Mouse (Mus musculus): ENCODE data around the gene Vps53.
"Not testable (repeated sequence)": the region's sequence is repeated elsewhere in the genome, so short reads cannot be mapped to it uniquely, and the experiment has no call there.

Gene Vps53

DNA sequence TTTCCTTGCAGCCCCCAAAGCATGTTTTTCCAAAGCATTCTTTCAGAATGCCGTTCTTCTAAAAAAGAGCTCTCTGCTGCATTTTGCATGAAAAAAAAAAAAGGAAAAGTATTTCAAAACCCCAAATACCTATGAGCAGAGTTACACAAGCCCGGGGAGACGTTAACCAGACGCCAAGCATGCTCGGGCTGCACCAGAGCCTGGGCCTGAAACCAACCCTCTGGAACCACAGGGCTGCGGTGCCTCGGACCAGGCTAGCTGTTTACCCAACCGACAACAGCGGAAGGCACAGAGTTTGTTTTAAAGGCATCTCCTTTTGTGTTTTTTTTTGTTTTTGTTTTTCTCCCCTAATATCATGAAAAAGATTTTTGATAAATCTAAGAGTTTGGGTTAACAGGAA, 158.5 kb downstream of the Vps53 start:
- no peak for DNase-seq (ENCODE audit: extremely low read depth, low read depth)

DNA sequence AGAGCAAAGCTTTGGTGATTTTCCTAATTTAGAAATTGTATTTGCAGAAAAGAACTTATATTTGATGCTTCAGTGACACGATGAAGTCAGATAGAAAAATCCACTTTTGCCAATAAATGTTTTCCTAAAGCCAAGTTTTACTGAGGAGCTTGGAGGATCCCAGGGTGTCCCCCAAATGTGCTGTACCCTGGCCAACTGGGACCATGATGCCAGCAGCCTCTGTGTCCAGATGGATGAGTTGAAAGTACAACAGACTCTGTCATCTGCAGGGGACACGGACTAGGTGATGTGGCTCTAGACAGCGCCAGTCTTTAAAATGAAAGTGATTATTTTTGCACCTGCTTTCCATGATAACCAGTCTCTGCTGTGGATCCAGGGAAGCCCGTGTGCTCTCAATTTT, 159.6 kb downstream of the Vps53 start:
- DNase-seq (ENCODE audit: extremely low read depth, low read depth) = no peak

DNA sequence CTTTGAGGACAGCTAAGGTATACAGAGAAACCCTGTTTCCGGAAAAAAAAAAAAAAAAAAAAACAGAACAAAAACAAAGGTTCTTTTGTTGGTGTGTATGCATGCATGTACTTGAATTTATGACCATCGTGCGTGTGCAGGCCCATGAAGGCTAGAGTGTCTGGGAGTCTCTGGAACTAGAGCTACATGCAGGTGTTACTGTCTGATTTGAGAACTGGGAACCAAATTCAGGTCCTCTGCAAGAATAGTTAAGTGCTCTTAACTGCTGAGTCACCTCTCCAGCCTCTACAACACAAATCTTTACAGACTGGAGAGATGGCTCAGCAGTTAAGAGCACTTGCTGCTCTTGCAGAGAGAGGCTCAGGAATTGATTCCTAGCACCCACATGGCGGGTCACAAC, 163.6 kb downstream of the Vps53 start:
- no peak for DNase-seq (ENCODE audit: extremely low read depth, low read depth)

DNA sequence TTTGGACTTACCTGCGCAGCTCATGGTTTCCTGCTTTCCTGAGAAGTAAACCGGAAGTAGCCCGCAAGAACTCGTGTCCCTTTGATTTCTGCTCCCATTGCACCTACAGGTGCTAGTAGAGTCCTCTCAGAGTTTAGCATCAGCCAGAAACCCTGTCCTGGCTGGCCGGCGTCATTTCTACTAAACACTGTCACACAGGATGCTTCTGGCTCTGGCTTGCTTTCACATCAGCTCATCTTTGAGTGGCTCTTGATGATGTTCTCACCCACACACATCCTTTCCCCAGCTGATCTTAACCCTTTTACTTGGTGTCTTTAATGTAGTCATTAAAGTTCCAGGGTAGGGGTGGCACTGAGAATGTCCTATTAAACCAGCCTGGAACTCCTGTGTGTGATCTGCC, 164.2 kb downstream of the Vps53 start:
- no peak for DNase-seq (ENCODE audit: extremely low read depth, low read depth)

DNA sequence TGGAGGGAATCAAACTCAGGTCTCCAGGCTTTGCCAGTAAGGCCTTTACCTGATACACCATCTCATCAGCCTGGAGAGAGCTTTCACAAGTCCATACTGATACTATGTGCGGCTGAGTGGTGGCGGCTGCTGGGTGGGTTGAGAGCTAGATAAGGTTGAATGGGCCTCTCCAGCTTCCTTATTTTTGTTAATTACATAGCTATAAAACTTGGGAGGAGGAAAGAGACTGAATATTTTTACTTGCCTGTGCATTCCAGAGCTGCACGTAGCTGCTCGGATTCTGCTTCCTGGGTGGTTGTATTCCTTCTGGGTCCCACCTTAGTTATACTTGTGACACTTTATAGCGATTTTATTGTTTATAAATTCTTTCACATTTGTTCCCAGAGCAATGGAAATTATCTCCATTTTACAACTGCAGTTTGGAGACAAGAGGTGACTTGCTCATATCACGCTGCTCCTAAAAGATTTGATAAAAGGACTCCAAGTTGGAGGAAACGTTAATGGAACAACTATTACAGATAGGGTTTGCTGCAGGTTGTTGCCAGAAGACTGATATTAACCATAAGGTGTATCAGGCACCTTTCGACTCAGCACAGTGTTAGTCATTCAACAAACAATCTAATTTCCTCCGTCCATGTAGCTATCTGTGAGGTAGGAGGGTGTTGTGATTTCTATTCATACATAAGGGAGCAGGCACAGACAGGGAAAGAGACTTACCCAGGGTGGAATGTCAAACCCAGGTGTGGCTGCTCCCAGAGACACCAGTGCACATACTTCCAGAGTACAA, 168.4 kb downstream of the Vps53 start:
- peak; percentile 77 for DNase-seq (ENCODE audit: extremely low read depth, low read depth)

DNA sequence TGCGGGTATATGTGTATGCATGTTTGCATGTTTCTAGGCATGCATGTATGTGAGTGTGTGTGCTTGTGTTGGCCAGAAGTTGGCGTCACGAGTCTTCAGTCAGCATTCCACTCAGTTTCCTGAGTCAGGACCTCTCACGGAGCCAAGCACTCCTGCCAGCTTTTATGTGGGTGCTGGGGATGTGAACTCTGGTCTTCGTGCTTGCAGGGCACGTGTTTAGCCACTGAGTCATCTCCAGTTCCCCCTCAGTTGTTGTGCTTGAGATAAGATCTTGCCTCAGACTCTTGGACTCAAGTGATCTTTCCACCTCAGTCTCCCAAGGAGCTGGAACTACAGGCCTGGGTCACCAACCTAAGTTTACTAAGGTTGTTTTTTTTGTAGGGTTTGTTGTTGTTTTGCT, 170.3 kb downstream of the Vps53 start:
- no peak for DNase-seq (ENCODE audit: extremely low read depth, low read depth)

DNA sequence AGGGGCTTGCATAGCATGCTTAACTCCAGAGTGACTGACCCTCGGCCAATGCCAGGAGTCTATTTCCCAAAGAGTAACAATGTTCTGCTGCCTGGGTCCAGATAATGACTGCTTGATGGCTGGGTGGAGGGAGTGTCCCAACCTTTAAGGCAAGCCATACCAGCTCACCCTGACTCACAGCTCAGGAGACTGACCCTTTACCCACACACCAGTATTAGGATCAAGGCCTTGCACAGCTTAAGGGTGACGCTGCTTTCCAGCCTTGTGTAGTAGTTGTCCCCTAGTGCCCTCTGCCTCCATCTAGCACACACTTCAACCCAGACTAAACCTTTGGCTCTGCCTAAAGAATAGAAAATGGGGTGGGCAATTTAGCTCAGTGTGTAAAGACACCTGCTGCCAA, 171.3 kb downstream of the Vps53 start:
- DNase-seq (ENCODE audit: extremely low read depth, low read depth) = no peak

DNA sequence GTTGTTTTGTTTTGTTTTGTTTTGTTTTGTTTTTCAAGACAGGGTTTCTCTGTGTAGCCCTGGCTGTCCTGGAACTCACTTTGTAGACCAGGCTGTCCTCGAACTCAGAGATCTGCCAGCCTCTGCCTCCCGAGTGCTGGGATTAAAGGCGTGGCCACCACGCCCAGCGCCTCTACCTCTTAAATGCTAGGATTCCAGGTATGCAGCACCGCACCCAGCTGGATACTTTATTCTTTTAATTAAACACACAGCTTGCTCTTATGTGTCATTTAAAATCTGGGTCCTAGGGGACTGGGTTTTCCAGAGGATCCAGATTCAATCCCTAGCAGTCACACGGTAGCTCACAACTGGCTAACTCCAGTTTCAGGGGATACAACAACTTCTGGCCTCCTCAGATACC, 175.2 kb downstream of the Vps53 start:
- DNase-seq (ENCODE audit: extremely low read depth, low read depth) = not testable (repeated sequence)

DNA sequence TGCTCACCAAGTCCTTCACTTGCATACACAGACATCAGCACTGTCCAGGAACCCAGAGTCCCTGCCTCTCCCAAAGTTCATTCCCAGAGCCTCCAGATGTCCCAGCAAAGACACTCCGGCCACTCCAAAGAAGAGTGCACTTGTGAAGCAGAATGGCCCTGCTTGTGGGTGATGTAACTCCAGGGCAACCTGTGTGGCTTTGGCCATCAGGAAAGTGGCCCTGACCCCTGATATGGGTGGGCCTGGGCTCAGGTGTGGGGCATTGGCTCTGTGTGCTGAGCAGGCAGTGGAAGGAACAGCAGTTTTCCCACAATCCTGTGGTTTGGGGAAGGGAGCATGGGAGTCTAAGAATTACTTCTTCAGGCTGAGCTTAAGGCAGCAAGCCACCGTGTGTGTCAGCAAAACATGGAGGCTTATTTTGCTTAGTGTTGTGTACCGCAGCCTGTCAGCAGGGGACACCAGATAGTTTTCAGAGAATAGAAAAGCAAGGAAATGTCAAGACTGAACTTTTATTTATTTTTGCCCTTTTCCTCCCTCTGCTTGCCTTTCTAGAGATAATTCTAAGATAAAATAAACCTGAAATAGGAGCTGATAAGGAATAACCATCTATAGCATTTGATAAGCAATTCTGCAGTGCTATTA, 178.1 kb downstream of the Vps53 start:
- DNase-seq (ENCODE audit: extremely low read depth, low read depth) = no peak

DNA sequence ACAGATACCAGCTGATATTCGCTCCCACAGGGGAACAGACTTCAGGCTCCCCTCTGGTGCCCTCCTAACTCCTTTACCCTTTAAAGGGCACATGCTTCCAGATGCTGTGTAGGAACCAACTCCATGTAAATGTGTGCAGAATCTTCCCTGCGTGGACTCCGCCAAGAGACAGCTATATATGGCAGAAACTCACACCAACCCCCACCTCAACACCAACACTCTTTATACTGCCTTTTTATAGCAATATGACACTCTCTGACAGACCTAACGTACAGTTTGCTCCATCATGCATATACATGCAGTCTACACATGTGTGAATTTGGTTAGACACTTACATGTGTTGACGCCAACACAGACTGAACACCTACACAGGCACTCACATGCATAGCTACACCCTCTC, 178.7 kb downstream of the Vps53 start:
- DNase-seq (ENCODE audit: extremely low read depth, low read depth) = no peak

DNA sequence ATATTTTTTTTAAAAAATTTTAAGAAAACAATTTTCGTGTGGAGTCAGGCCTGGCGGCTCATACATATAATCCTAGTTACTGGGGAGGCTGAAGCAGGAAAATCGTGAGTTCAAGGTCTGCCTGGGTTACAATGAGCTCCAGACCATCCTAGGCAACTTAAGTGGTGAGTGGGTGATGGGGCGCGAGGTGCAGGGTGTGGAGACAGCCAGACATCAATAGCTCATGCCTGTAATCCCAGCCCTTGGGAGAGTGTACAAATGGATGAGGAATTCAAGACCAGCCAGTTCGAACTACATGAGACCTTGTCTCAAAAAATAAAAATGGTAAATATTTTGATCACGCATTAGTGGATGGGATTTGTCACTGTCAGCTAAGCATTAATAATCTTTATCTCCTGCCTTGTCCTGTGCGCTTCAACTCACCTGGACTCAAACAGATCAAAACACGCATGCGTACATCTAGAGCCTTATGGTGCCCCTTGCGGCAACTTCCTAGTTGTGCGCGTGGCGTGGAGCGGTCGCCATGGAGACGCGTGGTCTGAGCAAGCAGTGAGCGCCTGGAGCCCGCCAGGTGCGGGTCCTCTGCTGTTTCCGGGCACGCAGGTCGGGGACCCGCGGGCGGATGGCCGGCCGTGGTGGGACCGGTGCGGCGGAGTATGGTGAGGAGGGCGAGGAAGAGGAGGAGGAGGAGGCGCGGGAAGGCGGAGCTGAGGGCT, 179.8 kb downstream of the Vps53 start, which contains the start of gene 1700016K19Rik:
Gene 1700016K19Rik, plus strand, starts transcription at position 473 of the 716 bp plus-strand sequence.
- peak; percentile 66 for DNase-seq (ENCODE audit: extremely low read depth, low read depth)

All from MEL-GATA-1-ER (cell line).